Mouse (Mus musculus) hindbrain, embryonic 14.5 days (tissue): ENCODE results near the gene Lypd6. TPM values are rescaled to one million over a fixed set of nuclear protein-coding genes. Genes with fewer than 3 reads are reported as not detected.
A peak's percentile ranks its signal among the peaks of the same experiment; 100 is the strongest.

Experiments used
- ATAC-seq: fragments of 200-750 bp; cut with Nextera tagmentation; 2 replicates; pipeline ENCODE4 v1.8.0; 2017; ENCODE audit warnings: moderate number of reproducible peaks, mild to moderate bottlenecking, moderate TSS enrichment, moderate library complexity; ENCODE audit not compliant: low FRiP score
- DNase-seq: peaks from one replicate; pipeline ENCODE4 v3.0.0-alpha.2; 2015; ENCODE audit warnings: low spot score
- H3K27ac ChIP-seq: fragments of 300-500 bp; sonication (generic); 2 replicates; pipeline ENCODE4 v1.5.1; 2014; ENCODE audit warnings: mild to moderate bottlenecking, moderate library complexity
- H3K27me3 ChIP-seq: fragments of 300-500 bp; sonication (generic); 2 replicates; pipeline ENCODE4 v1.6.1; 2014; ENCODE audit warnings: mild to moderate bottlenecking, low read length, mixed read lengths; ENCODE audit not compliant: control insufficient read depth, insufficient read depth
- H3K36me3 ChIP-seq: fragments of 300-500 bp; sonication (generic); replicated peaks from 2 replicates; pipeline ENCODE4 v1.6.1; 2014; ENCODE audit not compliant: control insufficient read depth, insufficient read depth
- H3K4me1 ChIP-seq: fragments of 300-500 bp; sonication (generic); replicated peaks from 2 replicates; pipeline ENCODE4 v1.6.1; 2014; ENCODE audit warnings: antibody characterized with exemption, low read length, mixed read lengths; ENCODE audit not compliant: control insufficient read depth, insufficient read depth
- H3K4me2 ChIP-seq: fragments of 300-500 bp; sonication (generic); replicated peaks from 2 replicates; pipeline ENCODE4 v1.6.1; 2014; ENCODE audit warnings: mild to moderate bottlenecking, moderate library complexity
- H3K4me3 ChIP-seq: fragments of 300-500 bp; sonication (generic); replicated peaks from 2 replicates; pipeline ENCODE4 v1.5.1; 2014; ENCODE audit warnings: mild to moderate bottlenecking, low read length
- H3K9ac ChIP-seq: fragments of 300-500 bp; sonication (generic); 2 replicates; pipeline ENCODE4 v1.6.1; 2014
- H3K9me3 ChIP-seq: fragments of 300-500 bp; sonication (generic); 2 replicates; pipeline ENCODE4 v1.6.1; 2016; ENCODE audit warnings: low read length; ENCODE audit not compliant: control insufficient read depth
- WGBS: fragments of 180-500 bp; shearing (Covaris S2); extraction: QIAGEN DNeasy Blood & Tissue Kit; methylation state at CpG from one replicate; pipeline ENCODE4 v1.1.7; 2014; 5-methylcytosine and 5-hydroxymethylcytosine counted together
- polyA plus RNA-seq: library from polyadenylated mRNA; unstranded; fragments of >200 nt; fragmentation: Nextera tagmentation; extraction: Ambion mirVana; gene quantifications from 2 replicates; pipeline ENCODE4 v1.2.1, GENCODE M21; 2014

Gene Lypd6
- polyA plus RNA-seq: 10.7 and 14.6 TPM in 2 replicates

- Histone ChIP-seq H3K36me3 (no peaks in the 10 kb centered on the region), H3K9ac (peak within 1 kb of the TSS; percentile 53), H3K4me3 (peak within 1 kb of the TSS; percentile 52), H3K27me3 (peaks cover 9% of the 10 kb centered on the region; the same call in 1 of the 2 replicates), H3K9me3 (no peaks in the 10 kb centered on the region), H3K27ac (no peak within 1 kb of the TSS), H3K4me2 (peak within 1 kb of the TSS; percentile 80), H3K4me1 (peaks cover 9% of the 10 kb centered on the region)
- under 1% methylated on average over 74 of the region's 76 CpGs for whole genome bisulfite sequencing
- DNase-seq (peak; percentile 75), ATAC-seq (peak; percentile 95)
Measured at GRCm38 (mm10) chr2:50066246-50066967, at the start of gene Lypd6. Gene Lypd6, plus strand, starts transcription at chr2:50066429.

- ATAC-seq: no peak
- Histone ChIP-seq H3K9me3 (no peaks in the 10 kb centered on the region), H3K4me1 (no peaks in the 10 kb centered on the region), H3K27ac (no peak overlapping the region), H3K27me3 (no peaks in the 10 kb centered on the region), H3K36me3 (no peaks in the 10 kb centered on the region), H3K4me3 (no peak overlapping the region), H3K9ac (no peak overlapping the region), H3K4me2 (no peak overlapping the region)
- DNase-seq: no peak
- WGBS: 91% methylated on average over 1 of the region's 1 CpGs
Measured at GRCm38 (mm10) chr2:50019477-50019876, 46.8 kb upstream of the Lypd6 start.

GRCm38 (mm10) chr2:50025549-50025948, 40.7 kb upstream of the Lypd6 start:
- H3K4me1 ChIP-seq: no peaks in the 10 kb centered on the region
- H3K27me3 ChIP-seq: no peaks in the 10 kb centered on the region
- no peak for ATAC-seq
- no peaks in the 10 kb centered on the region for H3K9me3 ChIP-seq
- DNase-seq: no peak
- H3K27ac ChIP-seq: no peak overlapping the region
- H3K4me2 ChIP-seq: no peak overlapping the region
- H3K36me3 ChIP-seq: no peaks in the 10 kb centered on the region
- H3K4me3 ChIP-seq: no peak overlapping the region
- WGBS: 87% methylated on average over 5 of the region's 5 CpGs
- no peak overlapping the region for H3K9ac ChIP-seq

- Histone ChIP-seq H3K4me1 (no peaks in the 10 kb centered on the region), H3K9ac (no peak overlapping the region), H3K4me3 (no peak overlapping the region), H3K27me3 (no peaks in the 10 kb centered on the region), H3K4me2 (no peak overlapping the region), H3K36me3 (no peaks in the 10 kb centered on the region), H3K9me3 (no peaks in the 10 kb centered on the region), H3K27ac (no peak overlapping the region)
- no peak for ATAC-seq
- 74% methylated on average over 8 of the region's 8 CpGs for WGBS
- no peak for DNase-seq
Measured at GRCm38 (mm10) chr2:50028930-50029329, 37.3 kb upstream of the Lypd6 start.

- DNase-seq: no peak
- Histone ChIP-seq H3K36me3 (no peaks in the 10 kb centered on the region), H3K4me3 (no peak overlapping the region), H3K27ac (no peak overlapping the region), H3K27me3 (no peaks in the 10 kb centered on the region), H3K4me2 (no peak overlapping the region), H3K9ac (no peak overlapping the region), H3K4me1 (no peaks in the 10 kb centered on the region), H3K9me3 (0 out of 2 replicates have a peak, but pooled peaks cover 7% of the 10 kb centered on the region)
- 56% methylated on average over 7 of the region's 7 CpGs for WGBS
- ATAC-seq: no peak
Measured at GRCm38 (mm10) chr2:50044170-50044870, 21.9 kb upstream of the Lypd6 start.

- Histone ChIP-seq H3K4me1 (no peaks in the 10 kb centered on the region), H3K27ac (no peak overlapping the region), H3K9ac (no peak overlapping the region), H3K4me2 (no peak overlapping the region), H3K9me3 (0 out of 2 replicates have a peak, but pooled peaks cover 7% of the 10 kb centered on the region), H3K27me3 (no peaks in the 10 kb centered on the region), H3K36me3 (no peaks in the 10 kb centered on the region), H3K4me3 (no peak overlapping the region)
- DNase-seq: no peak
- ATAC-seq: no peak
- WGBS: 73% methylated on average over 7 of the region's 7 CpGs
Measured at GRCm38 (mm10) chr2:50044871-50045470, 21.3 kb upstream of the Lypd6 start.

- ATAC-seq (no peak), DNase-seq (no peak)
- 90% methylated on average over 4 of the region's 4 CpGs for WGBS
- Histone ChIP-seq H3K27ac (no peak overlapping the region), H3K4me1 (no peaks in the 10 kb centered on the region), H3K9me3 (0 out of 2 replicates have a peak, but pooled peaks cover under 1% of the 10 kb centered on the region), H3K27me3 (no peaks in the 10 kb centered on the region), H3K9ac (no peak overlapping the region), H3K36me3 (no peaks in the 10 kb centered on the region), H3K4me2 (no peak overlapping the region), H3K4me3 (no peak overlapping the region)
Measured at GRCm38 (mm10) chr2:50045841-50046240, 20.4 kb upstream of the Lypd6 start.

GRCm38 (mm10) chr2:50048442-50048841, 17.8 kb upstream of the Lypd6 start:
- Histone ChIP-seq H3K4me2 (no peak overlapping the region), H3K4me1 (no peaks in the 10 kb centered on the region), H3K27ac (no peak overlapping the region), H3K27me3 (no peaks in the 10 kb centered on the region), H3K9me3 (no peaks in the 10 kb centered on the region), H3K9ac (no peak overlapping the region), H3K4me3 (no peak overlapping the region), H3K36me3 (no peaks in the 10 kb centered on the region)
- no peak for ATAC-seq
- DNase-seq: no peak

- Histone ChIP-seq H3K4me2 (no peak overlapping the region), H3K4me3 (no peak overlapping the region), H3K9ac (no peak overlapping the region), H3K4me1 (no peaks in the 10 kb centered on the region), H3K27ac (no peak overlapping the region), H3K9me3 (no peaks in the 10 kb centered on the region), H3K27me3 (no peaks in the 10 kb centered on the region), H3K36me3 (no peaks in the 10 kb centered on the region)
- 86% methylated on average over 1 of the region's 1 CpGs for WGBS
- DNase-seq: no peak
- ATAC-seq: no peak
Measured at GRCm38 (mm10) chr2:50053893-50054292, 12.3 kb upstream of the Lypd6 start.
